Mouse (Mus musculus): ENCODE results near the gene C9. TPM values are rescaled to one million over a fixed set of nuclear protein-coding genes. Genes with fewer than 3 reads are reported as not detected.

C9 gene
- polyA plus RNA-seq, 1 experiment from 2014 or later = 0.95 TPM

DNA sequence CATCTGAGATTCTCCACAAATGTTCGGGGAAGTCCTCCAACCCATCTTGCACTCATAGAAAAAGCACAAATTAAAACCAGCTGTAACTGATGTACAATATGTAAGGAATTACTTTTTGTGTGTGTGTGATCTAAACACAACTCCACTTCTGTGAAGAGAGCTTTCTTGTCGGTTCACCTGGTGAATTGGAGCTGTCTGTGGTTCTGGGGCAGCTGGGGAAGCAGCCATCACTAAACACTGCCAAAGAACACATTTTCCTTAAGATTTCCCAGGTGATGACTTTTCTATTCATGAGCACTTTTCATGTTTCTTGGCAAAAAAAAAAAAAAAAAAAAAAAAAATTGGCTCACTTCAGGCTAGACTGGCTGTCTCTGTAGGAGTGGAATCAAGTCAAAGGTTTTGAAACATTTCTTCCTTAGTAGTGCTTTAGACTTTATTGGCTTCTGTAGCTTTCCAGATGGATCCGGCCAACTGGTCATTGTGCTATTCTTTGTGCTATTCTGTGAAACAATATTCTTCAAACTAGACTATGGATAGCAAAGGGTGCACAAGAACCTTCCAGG lies 18.3 kb downstream of the C9 start:
- Histone ChIP-seq H3K9me3 (ENCODE audit: low read length) (no peaks in the 10 kb centered on the region), H3K4me3 (ENCODE audit: low read depth, low read length) (no peak overlapping the region), H3K27me3 (ENCODE audit: insufficient read depth, low read length) (no peaks in the 10 kb centered on the region), H3K36me3 (replicated peaks; ENCODE audit: insufficient read depth, low read length) (no peaks in the 10 kb centered on the region), H3K27ac (ENCODE audit: low read depth) (no peak overlapping the region), H3K4me1 (ENCODE audit: insufficient read depth) (no peaks in the 10 kb centered on the region), H3K4me2 (ENCODE audit: low read depth, low read length) (no peak overlapping the region), H3K9ac (replicated peaks) (no peak overlapping the region)
- WGBS (ENCODE audit: insufficient replicate concordance) = 70% methylated on average over 3 of the region's 3 CpGs
- DNase-seq = no peak
- TF ChIP-seq CTCF (IDR thresholded peaks at IDR 0.05; ENCODE audit: low read depth) = no peak
- no peak for TF ChIP-seq EP300 (IDR thresholded peaks at IDR 0.05; ENCODE audit: low read depth)
- ATAC-seq = no peak

DNA sequence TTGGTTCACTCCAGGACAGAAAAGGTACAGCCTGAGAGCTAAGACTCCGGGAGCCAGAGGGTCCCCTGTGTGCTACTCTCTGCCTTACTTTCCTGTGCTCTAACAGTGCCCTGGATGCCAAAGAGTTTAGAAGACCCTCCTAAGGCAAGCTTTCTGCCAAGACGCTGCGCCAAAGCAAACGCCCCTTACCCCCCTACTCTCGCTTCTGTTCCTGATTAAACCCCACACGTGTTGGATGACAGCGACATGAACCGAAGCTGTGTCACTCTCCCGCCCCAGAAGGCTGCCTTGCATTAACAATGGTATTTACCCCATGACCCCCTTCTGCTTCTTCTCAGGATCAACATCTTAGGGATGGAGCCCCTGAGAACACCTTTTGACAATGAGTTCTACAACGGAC lies 21.9 kb downstream of the C9 start:
- H3K4me1 ChIP-seq (ENCODE audit: insufficient read depth) = no peaks in the 10 kb centered on the region

DNA sequence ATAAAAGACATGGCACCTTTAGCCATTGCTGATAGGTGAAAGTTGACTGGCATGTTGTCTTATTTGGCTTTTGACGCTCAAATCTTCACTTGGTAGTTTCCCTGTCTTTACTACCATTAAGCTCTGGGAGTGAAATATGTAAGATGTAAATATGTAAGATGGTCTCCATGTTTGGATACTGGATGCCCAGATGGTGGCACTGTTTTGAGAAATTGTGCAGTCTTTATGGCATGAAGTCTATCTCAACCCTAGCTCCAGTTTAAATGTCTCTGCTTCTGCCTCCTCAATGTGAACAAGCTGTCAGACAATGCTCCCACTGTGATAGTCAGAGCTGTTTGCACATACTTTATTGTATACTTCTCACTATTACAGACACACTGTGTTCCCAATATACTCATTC lies 23.7 kb downstream of the C9 start:
- no peaks in the 10 kb centered on the region for H3K9me3 ChIP-seq (ENCODE audit: low read length)
- no peaks in the 10 kb centered on the region for H3K36me3 ChIP-seq (replicated peaks; ENCODE audit: insufficient read depth, low read length)
- H3K27ac ChIP-seq (ENCODE audit: low read depth) = no peak overlapping the region
- no peak overlapping the region for H3K9ac ChIP-seq (replicated peaks)
- WGBS (ENCODE audit: insufficient replicate concordance) = 79% methylated on average over 1 of the region's 1 CpGs
- TF ChIP-seq EP300 (IDR thresholded peaks at IDR 0.05; ENCODE audit: low read depth) (no peak), CTCF (IDR thresholded peaks at IDR 0.05; ENCODE audit: low read depth) (no peak)
- H3K27me3 ChIP-seq (ENCODE audit: insufficient read depth, low read length) = no peaks in the 10 kb centered on the region
- ATAC-seq = no peak
- H3K4me2 ChIP-seq (ENCODE audit: low read depth, low read length) = no peak overlapping the region
- no peaks in the 10 kb centered on the region for H3K4me1 ChIP-seq (ENCODE audit: insufficient read depth)
- no peak for DNase-seq
- H3K4me3 ChIP-seq (ENCODE audit: low read depth, low read length) = no peak overlapping the region

More for the DNA sequence above, 21.9 kb downstream of the C9 start:
- Histone ChIP-seq H3K27ac (ENCODE audit: low read depth) (no peak overlapping the region), H3K27me3 (ENCODE audit: insufficient read depth, low read length) (no peaks in the 10 kb centered on the region), H3K4me2 (ENCODE audit: low read depth, low read length) (no peak overlapping the region), H3K9me3 (ENCODE audit: low read length) (no peaks in the 10 kb centered on the region), H3K9ac (replicated peaks) (no peak overlapping the region), H3K36me3 (replicated peaks; ENCODE audit: insufficient read depth, low read length) (no peaks in the 10 kb centered on the region), H3K4me3 (ENCODE audit: low read depth, low read length) (no peak overlapping the region)
- TF ChIP-seq CTCF (IDR thresholded peaks at IDR 0.05; ENCODE audit: low read depth) = no peak
- TF ChIP-seq EP300 (IDR thresholded peaks at IDR 0.05; ENCODE audit: low read depth) = no peak
- no peak for ATAC-seq
- DNase-seq = no peak
- 77% methylated on average over 10 of the region's 10 CpGs for WGBS (ENCODE audit: insufficient replicate concordance)

DNA sequence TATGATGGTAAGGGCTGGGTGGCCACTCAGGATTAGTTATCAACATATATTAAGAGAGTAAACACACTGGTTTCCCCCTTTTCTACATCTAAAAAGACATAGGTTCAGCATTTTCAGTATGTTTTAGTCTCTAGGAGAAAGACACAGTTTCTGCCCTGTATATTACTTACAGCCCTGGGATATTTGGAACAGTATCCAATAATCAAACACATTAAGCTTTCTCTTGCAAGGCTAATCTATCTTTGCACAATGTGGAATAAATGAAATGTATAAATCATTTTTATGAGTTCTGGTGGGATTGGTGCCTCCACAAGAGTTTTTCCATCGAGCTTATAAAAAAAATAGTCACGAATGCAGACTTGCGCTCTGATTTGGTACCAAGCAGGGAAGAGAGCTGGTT lies 24.3 kb downstream of the C9 start:
- Histone ChIP-seq H3K27ac (ENCODE audit: low read depth) (no peak overlapping the region), H3K36me3 (replicated peaks; ENCODE audit: insufficient read depth, low read length) (no peaks in the 10 kb centered on the region), H3K4me1 (ENCODE audit: insufficient read depth) (no peaks in the 10 kb centered on the region), H3K4me3 (ENCODE audit: low read depth, low read length) (no peak overlapping the region), H3K4me2 (ENCODE audit: low read depth, low read length) (no peak overlapping the region), H3K27me3 (ENCODE audit: insufficient read depth, low read length) (no peaks in the 10 kb centered on the region), H3K9ac (replicated peaks) (no peak overlapping the region), H3K9me3 (ENCODE audit: low read length) (no peaks in the 10 kb centered on the region)
- TF ChIP-seq EP300 (IDR thresholded peaks at IDR 0.05; ENCODE audit: low read depth) (no peak), CTCF (IDR thresholded peaks at IDR 0.05; ENCODE audit: low read depth) (no peak)
- WGBS (ENCODE audit: insufficient replicate concordance) = 88% methylated on average over 3 of the region's 3 CpGs
- no peak for ATAC-seq
- no peak for DNase-seq

DNA sequence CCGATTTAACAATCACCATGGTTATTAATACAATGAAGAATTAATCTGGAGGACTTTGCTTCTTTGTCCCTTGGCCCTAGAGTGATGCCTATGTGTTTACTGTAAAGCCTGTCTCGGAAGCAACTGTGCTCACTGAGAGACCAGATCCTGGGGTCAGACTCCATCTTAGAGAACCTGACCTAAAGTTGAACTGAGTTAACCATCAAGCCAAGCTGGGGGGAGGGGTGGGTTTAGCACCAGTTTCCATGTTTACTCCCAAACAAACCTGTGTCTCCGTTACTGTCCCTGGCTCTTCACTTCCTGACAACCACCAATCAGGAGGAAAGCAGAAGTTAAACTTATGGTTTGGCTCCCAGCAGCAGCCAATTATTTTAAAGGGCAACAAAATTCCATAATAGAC lies 38.4 kb downstream of the C9 start:
- no peak for TF ChIP-seq CTCF (IDR thresholded peaks at IDR 0.05; ENCODE audit: low read depth)
- no peak for TF ChIP-seq EP300 (IDR thresholded peaks at IDR 0.05; ENCODE audit: low read depth)
- H3K4me3 ChIP-seq (ENCODE audit: low read depth, low read length) = no peak overlapping the region
- H3K4me1 ChIP-seq (ENCODE audit: insufficient read depth) = no peaks in the 10 kb centered on the region
- WGBS (ENCODE audit: insufficient replicate concordance) = 60% methylated on average over 3 of the region's 3 CpGs
- ATAC-seq (no peak), DNase-seq (no peak)
- H3K4me2 ChIP-seq (ENCODE audit: low read depth, low read length) = no peak overlapping the region
- no peaks in the 10 kb centered on the region for H3K27me3 ChIP-seq (ENCODE audit: insufficient read depth, low read length)
- H3K27ac ChIP-seq (ENCODE audit: low read depth) = no peak overlapping the region
- no peak overlapping the region for H3K9ac ChIP-seq (replicated peaks)
- H3K9me3 ChIP-seq (ENCODE audit: low read length) = no peaks in the 10 kb centered on the region
- no peaks in the 10 kb centered on the region for H3K36me3 ChIP-seq (replicated peaks; ENCODE audit: insufficient read depth, low read length)

DNA sequence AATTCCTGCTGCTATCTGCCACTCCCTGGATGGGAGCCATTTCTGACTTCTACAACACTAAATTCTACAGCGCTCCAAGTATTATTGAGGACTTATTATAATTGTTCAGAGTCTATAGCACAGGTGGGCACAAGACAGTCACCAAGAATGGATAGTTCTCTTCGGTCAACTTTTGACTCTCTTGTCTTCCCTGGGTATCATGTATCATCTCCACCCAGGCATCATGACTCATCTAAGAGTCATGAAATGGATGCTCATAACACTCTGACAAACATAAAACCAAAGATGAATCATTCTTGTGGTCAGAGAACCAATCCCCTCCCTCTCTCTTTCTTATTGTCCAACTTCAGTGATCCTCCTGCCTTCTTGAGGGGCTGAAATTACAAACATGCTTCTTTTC lies 47.3 kb downstream of the C9 start:
- Histone ChIP-seq H3K9ac (replicated peaks) (no peak overlapping the region), H3K27ac (ENCODE audit: low read depth) (no peak overlapping the region), H3K4me3 (ENCODE audit: low read depth, low read length) (no peak overlapping the region), H3K27me3 (ENCODE audit: insufficient read depth, low read length) (no peaks in the 10 kb centered on the region), H3K4me2 (ENCODE audit: low read depth, low read length) (no peak overlapping the region), H3K4me1 (ENCODE audit: insufficient read depth) (no peaks in the 10 kb centered on the region), H3K36me3 (replicated peaks; ENCODE audit: insufficient read depth, low read length) (no peaks in the 10 kb centered on the region), H3K9me3 (ENCODE audit: low read length) (no peaks in the 10 kb centered on the region)
- TF ChIP-seq CTCF (IDR thresholded peaks at IDR 0.05; ENCODE audit: low read depth) (no peak), EP300 (IDR thresholded peaks at IDR 0.05; ENCODE audit: low read depth) (no peak)
- no peak for DNase-seq
- WGBS (ENCODE audit: insufficient replicate concordance) = 76% methylated on average over 2 of the region's 2 CpGs
- no peak for ATAC-seq

Data from liver, postnatal 0 days (tissue).